Mouse (Mus musculus): ENCODE data around the gene Zfp346. TPM values are rescaled to one million over a fixed set of nuclear protein-coding genes. Genes with fewer than 3 reads are reported as not detected.
A peak's percentile ranks its signal among the peaks of the same experiment; 100 is the strongest.

Gene Zfp346
- total and polyA plus RNA-seq, 2 experiments from 2014 or later, result 20.5 to 32.8 TPM

DNA sequence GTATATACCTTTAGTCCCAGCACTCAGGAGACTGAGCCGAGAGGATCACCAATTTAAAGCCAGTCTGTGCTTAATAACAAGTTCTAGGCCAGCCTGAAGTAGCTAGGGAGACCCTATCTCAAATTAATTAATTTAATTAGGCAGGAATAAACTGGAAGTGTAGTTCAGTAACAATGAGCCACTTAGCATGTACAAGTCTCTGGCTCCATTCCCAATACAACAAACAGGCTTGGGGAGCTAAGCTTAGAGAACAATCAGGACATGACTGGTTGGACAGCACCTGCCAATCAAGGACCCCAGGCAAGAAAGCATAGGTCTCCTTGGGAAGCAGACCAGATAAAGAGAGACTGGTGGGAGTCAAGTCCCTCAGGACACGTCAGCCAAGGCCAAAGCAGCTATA lies 35.2 kb downstream of the Zfp346 start:
- DNase-seq (no peak), ATAC-seq (no peak)
- H3K27ac ChIP-seq (ENCODE audit: low read depth, low read length), result no peak overlapping the region
- no peak overlapping the region for H3K4me2 ChIP-seq (ENCODE audit: low read depth)
- no peak overlapping the region for H3K9ac ChIP-seq
- no peaks in the 10 kb centered on the region for H3K36me3 ChIP-seq (ENCODE audit: insufficient read depth)
- H3K4me1 ChIP-seq (ENCODE audit: insufficient read depth), result no peaks in the 10 kb centered on the region
- no peak overlapping the region for H3K4me3 ChIP-seq (ENCODE audit: low read depth, low read length)
- no peaks in the 10 kb centered on the region for H3K27me3 ChIP-seq (ENCODE audit: insufficient read depth, low read length)
- H3K9me3 ChIP-seq (ENCODE audit: low read length), result no peaks in the 10 kb centered on the region
- WGBS, result 29% methylated on average over 2 of the region's 2 CpGs
- no peak for TF ChIP-seq CTCF (IDR thresholded peaks at IDR 0.05; ENCODE audit: low read depth)

DNA sequence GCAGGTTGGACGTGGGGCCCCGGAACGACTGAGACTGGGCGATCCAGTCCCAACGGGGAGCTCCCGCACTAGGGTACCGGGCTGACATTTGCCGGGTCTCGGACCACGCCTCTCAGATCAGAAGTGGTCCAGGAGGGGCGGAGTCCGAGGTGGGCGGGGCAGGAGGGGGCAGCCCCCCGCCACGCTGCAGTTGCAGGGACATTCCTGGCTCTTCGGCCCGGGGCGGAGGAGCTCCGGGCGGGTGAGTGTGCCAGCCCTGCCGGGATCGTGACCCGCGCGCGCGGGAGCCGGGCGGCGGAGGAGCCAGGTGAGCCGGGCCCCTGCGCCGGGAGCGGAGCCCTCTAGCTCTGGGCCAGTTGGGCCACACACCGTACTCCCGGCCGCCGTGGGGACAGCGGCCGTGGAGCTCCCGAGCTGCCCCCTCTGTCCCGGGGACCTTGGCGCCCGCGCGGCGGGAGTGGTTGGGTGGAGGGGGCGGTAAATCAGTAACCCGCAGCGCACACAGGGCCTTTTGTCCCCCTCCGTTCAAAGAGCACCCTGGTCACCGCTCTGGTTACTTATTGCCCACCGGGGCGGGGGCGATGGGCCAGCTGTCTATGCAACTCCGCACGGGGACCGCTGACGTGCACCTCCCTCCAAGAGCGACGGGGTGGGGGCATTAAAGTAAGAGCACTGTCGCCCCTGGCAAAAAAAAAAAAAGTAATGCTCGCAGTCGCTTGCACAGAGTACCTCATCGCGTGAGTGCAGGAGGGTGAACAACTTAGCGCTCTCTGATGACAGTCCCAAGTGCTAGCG lies 47.7 kb downstream of the Zfp346 start, which contains the start of gene Fgfr4:
Gene Fgfr4, plus strand, starts transcription at position 20 of the 795 bp plus-strand sequence.
- 2% methylated on average over 64 of the region's 68 CpGs for WGBS
- Histone ChIP-seq H3K4me1 (ENCODE audit: insufficient read depth) (0 out of 2 replicates have a peak, but pooled peaks cover 3% of the 10 kb centered on the region), H3K4me2 (ENCODE audit: low read depth) (peak within 1 kb of the TSS; percentile 96), H3K27me3 (ENCODE audit: insufficient read depth, low read length) (no peaks in the 10 kb centered on the region; the same call in 1 of the 2 replicates), H3K9ac (peak within 1 kb of the TSS; percentile 37), H3K9me3 (ENCODE audit: low read length) (no peaks in the 10 kb centered on the region), H3K36me3 (ENCODE audit: insufficient read depth) (no peaks in the 10 kb centered on the region), H3K4me3 (ENCODE audit: low read depth, low read length) (peak within 1 kb of the TSS; percentile 44), H3K27ac (ENCODE audit: low read depth, low read length) (no peak within 1 kb of the TSS)
- DNase-seq, result no peak
- TF ChIP-seq CTCF (IDR thresholded peaks at IDR 0.05; ENCODE audit: low read depth), result no peak
- ATAC-seq, result 0 out of 2 replicates have a peak, but pooled peaks have one; percentile 18

DNA sequence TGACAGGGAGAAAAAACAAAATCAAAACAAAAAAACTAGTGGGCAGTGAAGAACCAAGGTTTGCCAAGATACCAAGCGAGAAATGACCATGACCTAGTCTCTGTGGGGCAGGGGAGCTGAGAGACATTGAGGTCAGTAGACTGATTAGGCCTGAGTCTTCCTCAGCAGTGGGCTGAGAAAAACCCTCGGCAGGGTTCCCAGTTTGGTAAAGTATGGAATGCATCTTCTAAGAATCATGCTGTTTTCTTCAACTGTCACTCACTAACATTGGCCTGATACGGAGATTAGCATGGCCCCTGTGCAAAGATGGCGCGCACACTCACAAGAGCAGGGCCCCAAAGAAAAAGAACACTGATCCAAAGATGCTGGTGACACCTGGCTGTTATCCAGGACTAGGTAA lies 48.8 kb downstream of the Zfp346 start:
- no peaks in the 10 kb centered on the region for H3K9me3 ChIP-seq (ENCODE audit: low read length)
- no peak overlapping the region for H3K4me3 ChIP-seq (ENCODE audit: low read depth, low read length)
- H3K4me1 ChIP-seq (ENCODE audit: insufficient read depth), result 0 out of 2 replicates have a peak, but pooled peaks cover 3% of the 10 kb centered on the region
- ATAC-seq, result no peak
- no peak overlapping the region for H3K9ac ChIP-seq
- H3K27me3 ChIP-seq (ENCODE audit: insufficient read depth, low read length), result no peaks in the 10 kb centered on the region; the same call in 1 of the 2 replicates
- H3K36me3 ChIP-seq (ENCODE audit: insufficient read depth), result no peaks in the 10 kb centered on the region
- no peak overlapping the region for H3K27ac ChIP-seq (ENCODE audit: low read depth, low read length)
- 86% methylated on average over 5 of the region's 5 CpGs for WGBS
- no peak overlapping the region for H3K4me2 ChIP-seq (ENCODE audit: low read depth)
- TF ChIP-seq CTCF (IDR thresholded peaks at IDR 0.05; ENCODE audit: low read depth), result no peak
- DNase-seq, result no peak

DNA sequence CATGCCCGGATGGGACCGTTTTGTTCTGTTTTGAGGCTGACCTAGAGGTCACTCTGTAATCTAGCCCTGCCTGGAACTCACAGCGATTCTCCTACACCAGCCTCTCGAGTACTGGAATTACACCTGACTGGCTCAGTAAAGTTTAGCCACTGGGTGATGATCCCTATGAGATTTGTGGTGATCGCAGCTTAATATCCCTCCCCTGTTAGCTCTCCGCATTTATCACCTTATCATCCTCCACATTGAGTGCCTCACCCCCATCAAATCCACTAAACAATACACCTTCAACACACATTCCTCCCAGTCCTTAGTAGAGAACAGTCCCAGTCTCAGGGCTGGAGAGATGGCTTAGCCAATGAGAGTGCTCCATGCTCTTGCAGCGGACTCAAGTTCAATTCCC lies 57.3 kb downstream of the Zfp346 start:
- no peaks in the 10 kb centered on the region for H3K36me3 ChIP-seq (ENCODE audit: insufficient read depth)
- H3K9me3 ChIP-seq (ENCODE audit: low read length), result no peaks in the 10 kb centered on the region
- no peaks in the 10 kb centered on the region for H3K4me1 ChIP-seq (ENCODE audit: insufficient read depth)
- DNase-seq (no peak), ATAC-seq (no peak)
- no peak overlapping the region for H3K9ac ChIP-seq
- no peak for TF ChIP-seq CTCF (IDR thresholded peaks at IDR 0.05; ENCODE audit: low read depth)
- H3K4me2 ChIP-seq (ENCODE audit: low read depth), result no peak overlapping the region
- whole genome bisulfite sequencing, result 64% methylated on average over 7 of the region's 7 CpGs
- no peak overlapping the region for H3K27ac ChIP-seq (ENCODE audit: low read depth, low read length)
- no peak overlapping the region for H3K4me3 ChIP-seq (ENCODE audit: low read depth, low read length)
- no peaks in the 10 kb centered on the region for H3K27me3 ChIP-seq (ENCODE audit: insufficient read depth, low read length)

DNA sequence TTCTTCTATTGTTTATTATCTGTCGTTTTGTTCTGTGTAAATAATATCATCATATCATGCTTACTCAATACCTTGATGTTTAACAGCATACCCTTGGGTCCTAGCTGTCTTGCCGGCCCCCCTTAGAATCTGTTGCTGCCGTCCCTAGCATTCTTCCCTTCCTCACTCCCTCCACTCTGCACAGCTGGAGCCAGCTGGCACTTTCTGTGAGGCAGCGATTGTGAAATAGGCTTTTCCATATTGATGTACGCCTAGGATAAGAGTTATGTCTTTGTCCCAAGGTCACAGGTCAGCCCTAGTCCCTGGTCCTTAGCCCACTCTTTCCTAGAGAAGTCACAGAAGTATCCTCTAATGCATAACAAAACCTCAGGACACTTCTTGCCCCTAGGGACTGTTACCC lies 58.4 kb downstream of the Zfp346 start:
- ATAC-seq (no peak), DNase-seq (no peak)
- Histone ChIP-seq H3K36me3 (ENCODE audit: insufficient read depth) (no peaks in the 10 kb centered on the region), H3K9me3 (ENCODE audit: low read length) (no peaks in the 10 kb centered on the region), H3K4me2 (ENCODE audit: low read depth) (no peak overlapping the region), H3K27me3 (ENCODE audit: insufficient read depth, low read length) (no peaks in the 10 kb centered on the region), H3K4me1 (ENCODE audit: insufficient read depth) (no peaks in the 10 kb centered on the region), H3K4me3 (ENCODE audit: low read depth, low read length) (no peak overlapping the region), H3K27ac (ENCODE audit: low read depth, low read length) (no peak overlapping the region), H3K9ac (no peak overlapping the region)
- WGBS, result 68% methylated on average over 5 of the region's 5 CpGs
- no peak for TF ChIP-seq CTCF (IDR thresholded peaks at IDR 0.05; ENCODE audit: low read depth)

DNA sequence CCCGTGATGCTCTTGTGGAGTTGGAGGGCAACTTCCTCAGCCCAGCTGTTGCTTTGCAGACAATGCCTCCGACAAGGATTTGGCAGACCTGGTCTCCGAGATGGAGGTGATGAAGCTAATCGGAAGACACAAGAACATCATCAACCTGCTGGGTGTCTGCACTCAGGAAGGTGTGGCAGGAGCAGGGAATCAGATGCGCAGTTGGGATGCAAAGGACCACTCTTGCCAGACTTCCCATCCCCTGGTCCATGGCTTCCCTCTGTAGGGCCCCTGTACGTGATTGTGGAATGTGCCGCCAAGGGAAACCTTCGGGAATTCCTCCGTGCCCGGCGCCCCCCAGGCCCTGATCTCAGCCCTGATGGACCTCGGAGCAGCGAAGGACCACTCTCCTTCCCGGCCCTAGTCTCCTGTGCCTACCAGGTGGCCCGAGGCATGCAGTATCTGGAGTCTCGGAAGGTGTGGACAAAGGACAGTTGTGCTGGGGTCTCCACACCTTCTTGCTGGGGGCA lies 60.8 kb downstream of the Zfp346 start:
- H3K4me1 ChIP-seq (ENCODE audit: insufficient read depth), result no peaks in the 10 kb centered on the region
- 92% methylated on average over 16 of the region's 16 CpGs for WGBS

More for the DNA sequence above, 60.8 kb downstream of the Zfp346 start:
- no peak overlapping the region for H3K4me2 ChIP-seq (ENCODE audit: low read depth)
- H3K4me3 ChIP-seq (ENCODE audit: low read depth, low read length), result no peak overlapping the region
- H3K9me3 ChIP-seq (ENCODE audit: low read length), result no peaks in the 10 kb centered on the region
- H3K27ac ChIP-seq (ENCODE audit: low read depth, low read length), result no peak overlapping the region
- no peak for DNase-seq
- H3K9ac ChIP-seq, result no peak overlapping the region
- H3K36me3 ChIP-seq (ENCODE audit: insufficient read depth), result no peaks in the 10 kb centered on the region
- no peaks in the 10 kb centered on the region for H3K27me3 ChIP-seq (ENCODE audit: insufficient read depth, low read length)
- ATAC-seq, result no peak
- no peak for TF ChIP-seq CTCF (IDR thresholded peaks at IDR 0.05; ENCODE audit: low read depth)

Data from forebrain, postnatal 0 days (tissue).